Mouse (Mus musculus): ENCODE data around the gene Scoc.
A peak's percentile ranks its signal among the peaks of the same experiment; 100 is the strongest.

DNA sequence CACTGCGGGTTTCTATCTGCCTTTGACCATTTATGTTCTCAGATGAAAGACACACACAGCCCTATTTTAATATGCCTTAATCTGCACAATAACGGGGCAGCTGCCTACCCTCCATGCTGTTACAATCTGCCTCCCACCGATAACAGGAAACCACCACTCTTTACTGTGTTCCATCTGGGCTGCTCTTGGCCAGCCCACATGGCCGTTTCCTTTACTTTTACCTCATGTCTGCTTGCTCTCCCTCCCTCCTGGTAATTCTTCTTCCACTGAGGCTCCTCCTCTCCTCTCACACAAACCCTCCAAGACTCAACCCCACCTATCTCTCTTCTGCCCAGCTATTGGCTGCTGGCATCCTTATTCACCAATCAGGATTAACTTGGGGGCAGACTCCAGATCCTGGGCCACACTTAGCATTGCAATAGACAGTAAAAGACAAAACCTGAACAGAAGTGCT lies 29.1 kb downstream of the Scoc start:
- TF ChIP-seq CTCF (IDR thresholded peaks at IDR 0.05; ENCODE audit: low read depth): no peak
- TF ChIP-seq EP300 (IDR thresholded peaks at IDR 0.05; ENCODE audit: low read depth): peak; percentile 93
